Mouse (Mus musculus) CD8-positive naive resting alpha-beta T cell, adult 2 months (primary cell): ENCODE results near the gene Entr1.
"Not testable (repeated sequence)": the region's sequence is repeated elsewhere in the genome, so short reads cannot be mapped to it uniquely, and the experiment has no call there.

Experiments
- DNase-seq, 2 experiments: peaks; one replicate each; pipeline ENCODE4 v3.0.0; 2022; ENCODE audit warnings: low read depth in 2 of 2, low spot score in 2 of 2

Gene Entr1

GRCm38 (mm10) chr2:26388682-26389153, 398 bp downstream of the Entr1 start:
- DNase-seq = no peak

GRCm38 (mm10) chr2:26387713-26388112, 1.4 kb downstream of the Entr1 start:
- no peak for DNase-seq

GRCm38 (mm10) chr2:26380871-26381270, 8.2 kb downstream of the Entr1 start:
- not testable (repeated sequence) for DNase-seq

- peak; percentile 79 to 86 for DNase-seq
These were observed 8.9 kb downstream of the Entr1 start, which contains the start of gene Snapc4 for GRCm38 (mm10) chr2:26380131-26380771. Gene Snapc4 (minus strand): TSS chr2:26380653.

- no peak for DNase-seq
These were observed 16.7 kb downstream of the Entr1 start for GRCm38 (mm10) chr2:26372396-26372795.

- no peak for DNase-seq
These were observed 20.5 kb downstream of the Entr1 start for GRCm38 (mm10) chr2:26368572-26368971.

GRCm38 (mm10) chr2:26367911-26368310, 21.2 kb downstream of the Entr1 start:
- no peak for DNase-seq

- DNase-seq = no peak
These were observed 24.2 kb downstream of the Entr1 start for GRCm38 (mm10) chr2:26364738-26365465.

GRCm38 (mm10) chr2:26363481-26363880, 25.6 kb downstream of the Entr1 start:
- DNase-seq = no peak

- no peak for DNase-seq
These were observed 26.1 kb downstream of the Entr1 start for GRCm38 (mm10) chr2:26362991-26363390.

GRCm38 (mm10) chr2:26360772-26361171, 28.3 kb downstream of the Entr1 start, which contains the start of gene Card9:
Gene Card9 (minus strand): TSS chr2:26360918.
- no peak for DNase-seq

- no peak for DNase-seq
These were observed 29.1 kb downstream of the Entr1 start for GRCm38 (mm10) chr2:26359983-26360382.

- no peak for DNase-seq
These were observed 30.3 kb downstream of the Entr1 start for GRCm38 (mm10) chr2:26358667-26359320.

GRCm38 (mm10) chr2:26357484-26357883, 31.6 kb downstream of the Entr1 start:
- DNase-seq = no peak

- DNase-seq = no peak
These were observed 32.4 kb downstream of the Entr1 start for GRCm38 (mm10) chr2:26356678-26357077.

- DNase-seq = no peak
These were observed 32.9 kb downstream of the Entr1 start for GRCm38 (mm10) chr2:26356231-26356630.

GRCm38 (mm10) chr2:26354401-26354800, 34.7 kb downstream of the Entr1 start:
- DNase-seq = no peak

- DNase-seq = no peak
These were observed 35.8 kb downstream of the Entr1 start for GRCm38 (mm10) chr2:26353066-26353980.

GRCm38 (mm10) chr2:26352291-26352910, 36.7 kb downstream of the Entr1 start:
- DNase-seq = peak in 1 of 2 experiments; percentile 25
